Mouse (Mus musculus): ENCODE measurements around the gene Lingo3.

Lingo3 gene

GRCm38 (mm10) chr10:80843931-80844547 is at the start of gene Lingo3:
Gene Lingo3 (minus strand): TSS chr10:80844039.
- DNase-seq = peak; percentile 71

GRCm38 (mm10) chr10:80887181-80887580 is 43.3 kb upstream of the Lingo3 start:
- DNase-seq = no peak

- DNase-seq = peak; percentile 75
Observed at GRCm38 (mm10) chr10:80881301-80881700, 37.5 kb upstream of the Lingo3 start.

- DNase-seq = no peak
Observed at GRCm38 (mm10) chr10:80880901-80881300, 37.1 kb upstream of the Lingo3 start.

- DNase-seq = peak; percentile 79
Observed at GRCm38 (mm10) chr10:80880131-80880641, 36.3 kb upstream of the Lingo3 start.

- no peak for DNase-seq
Observed at GRCm38 (mm10) chr10:80876594-80876993, 32.8 kb upstream of the Lingo3 start.

GRCm38 (mm10) chr10:80876028-80876427 is 32.2 kb upstream of the Lingo3 start:
- DNase-seq = peak; percentile 72

GRCm38 (mm10) chr10:80874035-80874434 is 30.2 kb upstream of the Lingo3 start:
- no peak for DNase-seq

- no peak for DNase-seq
Observed at GRCm38 (mm10) chr10:80871581-80871980, 27.7 kb upstream of the Lingo3 start, which contains the start of gene Tmprss9. Gene Tmprss9 (plus strand): TSS chr10:80871848.

- DNase-seq = no peak
Observed at GRCm38 (mm10) chr10:80870993-80871392, 27.2 kb upstream of the Lingo3 start.

- no peak for DNase-seq
Observed at GRCm38 (mm10) chr10:80864446-80864845, 20.6 kb upstream of the Lingo3 start.

- no peak for DNase-seq
Observed at GRCm38 (mm10) chr10:80862305-80862704, 18.5 kb upstream of the Lingo3 start.

- no peak for DNase-seq
Observed at GRCm38 (mm10) chr10:80858350-80858935, 14.6 kb upstream of the Lingo3 start.

GRCm38 (mm10) chr10:80857848-80858247 is 14.0 kb upstream of the Lingo3 start:
- DNase-seq = no peak

- no peak for DNase-seq
Observed at GRCm38 (mm10) chr10:80857386-80857785, 13.5 kb upstream of the Lingo3 start.

GRCm38 (mm10) chr10:80856908-80857307 is 13.1 kb upstream of the Lingo3 start:
- DNase-seq = no peak

GRCm38 (mm10) chr10:80856267-80856666 is 12.4 kb upstream of the Lingo3 start:
- DNase-seq = no peak

GRCm38 (mm10) chr10:80855749-80856073 is 11.9 kb upstream of the Lingo3 start:
- DNase-seq = no peak

- DNase-seq = peak; percentile 97
Observed at GRCm38 (mm10) chr10:80854913-80855748, 11.3 kb upstream of the Lingo3 start, which contains the start of the genes Lsm7 and Sppl2b. Gene Lsm7 (minus strand): TSS chr10:80855209. Gene Sppl2b (plus strand): TSS chr10:80855275.

- DNase-seq = peak; percentile 72
Observed at GRCm38 (mm10) chr10:80848571-80848970, 4.7 kb upstream of the Lingo3 start.

- no peak for DNase-seq
Observed at GRCm38 (mm10) chr10:80845732-80846131, 1.9 kb upstream of the Lingo3 start.

- DNase-seq = no peak
Observed at GRCm38 (mm10) chr10:80845055-80845693, 1.3 kb upstream of the Lingo3 start.
